33 mouse cellular contexts compared by ENCODE assay signal in the genomic region with DNA sequence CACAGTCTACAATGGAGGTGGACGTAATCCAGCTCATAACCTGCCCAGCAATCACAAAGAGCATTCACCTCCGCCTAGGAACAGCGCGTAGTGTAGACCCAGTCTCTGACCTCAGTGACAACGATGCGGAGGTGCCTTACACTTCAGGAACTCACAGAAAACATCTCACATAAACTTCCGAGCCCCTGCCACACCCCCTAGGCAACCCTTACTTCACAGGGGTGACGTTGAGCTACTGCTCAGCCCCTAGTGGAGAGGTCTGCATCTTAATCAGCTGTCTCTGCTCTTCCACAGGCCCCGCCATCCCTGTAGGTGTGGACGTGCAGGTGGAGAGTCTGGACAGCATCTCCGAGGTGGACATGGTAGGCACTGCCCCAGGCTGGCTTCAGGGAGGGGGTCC. TPM values are rescaled to one million over a fixed set of nuclear protein-coding genes. Genes with fewer than 3 reads are reported as not detected.
DNase-seq lines count a peak whose midpoint lies in the region; ATAC-seq and TF ChIP-seq lines count a peak whose summit lies in the region.
"Had no signal": no experiment of that assay in that cellular context is flagged by ENCODE, and none has a peak within 500 bp of the region (broad histone marks: within the 10 kb centered on the region; RNA-seq: fewer than 3 reads in every experiment).

No protein-coding gene starts in this region.

- no peaks in the 10 kb centered on the region; the same call in 1 of the 2 replicates for H3K9me3 ChIP-seq in kidney, embryonic 16.5 days (ENCODE audit: low read length)
- H3K9me3 ChIP-seq in E14TG2a.4 (ENCODE audit: low read length): peaks cover 8% of the 10 kb centered on the region
- no peaks in the 10 kb centered on the region for H3K9me3 ChIP-seq in liver, embryonic 11.5 days (ENCODE audit: control insufficient read depth, low read length)
- H3K9me3 ChIP-seq: forebrain, embryonic 15.5 days; heart, embryonic 12.5 days; hindbrain, embryonic 13.5 days; limb, embryonic 13.5 days; liver, embryonic 12.5 days; midbrain, embryonic 12.5 days; neural tube, embryonic 13.5 days; stomach, embryonic 15.5 days had no signal

- H3K36me3 ChIP-seq in kidney, embryonic 16.5 days (ENCODE audit: insufficient read depth, low read length): no peaks in the 10 kb centered on the region
- no peaks in the 10 kb centered on the region for H3K36me3 ChIP-seq in E14TG2a.4 (ENCODE audit: insufficient read depth, low read length)
- H3K36me3 ChIP-seq in liver, embryonic 11.5 days (ENCODE audit: control insufficient read depth, insufficient read depth, low read length): no peaks in the 10 kb centered on the region
- H3K36me3 ChIP-seq: forebrain, embryonic 15.5 days; heart, embryonic 12.5 days; hindbrain, embryonic 13.5 days; limb, embryonic 13.5 days; liver, embryonic 12.5 days; midbrain, embryonic 12.5 days; neural tube, embryonic 13.5 days; stomach, embryonic 15.5 days had no signal

- H3K27ac ChIP-seq in kidney, embryonic 16.5 days (ENCODE audit: low read length): no peak overlapping the region
- H3K27ac ChIP-seq in liver, embryonic 11.5 days (ENCODE audit: low read depth, low read length): no peak overlapping the region
- H3K27ac ChIP-seq: forebrain, embryonic 15.5 days; gastrocnemius, adult 2 months; heart, adult 2 months; hindbrain, embryonic 13.5 days; layer of hippocampus, adult 2 months; limb, embryonic 13.5 days; liver, embryonic 12.5 days; midbrain, embryonic 12.5 days; neural tube, embryonic 13.5 days; stomach, embryonic 15.5 days had no signal

- 0 out of 2 replicates have a peak, but pooled peaks cover 5% of the 10 kb centered on the region for H3K4me1 ChIP-seq in kidney, embryonic 16.5 days (ENCODE audit: insufficient read depth, low read length)
- peaks cover 18% of the 10 kb centered on the region for H3K4me1 ChIP-seq in E14TG2a.4 (replicated peaks; ENCODE audit: low read depth, low read length)
- peaks cover 6% of the 10 kb centered on the region for H3K4me1 ChIP-seq in liver, embryonic 11.5 days (replicated peaks; ENCODE audit: control insufficient read depth, insufficient read depth, low read length)
- H3K4me1 ChIP-seq: forebrain, embryonic 15.5 days; hindbrain, embryonic 13.5 days; neural tube, embryonic 13.5 days; stomach, embryonic 15.5 days had no signal

- no peak overlapping the region for H3K4me3 ChIP-seq in kidney, embryonic 16.5 days (ENCODE audit: low read length)
- peak overlapping the region; percentile 29; the same call in 1 of the 2 replicates for H3K4me3 ChIP-seq in E14TG2a.4 (replicated peaks; ENCODE audit: low read length)
- H3K4me3 ChIP-seq in liver, embryonic 11.5 days (ENCODE audit: low read depth, low read length): no peak overlapping the region
- H3K4me3 ChIP-seq: forebrain, embryonic 15.5 days; gastrocnemius, adult 2 months; heart, adult 2 months; heart, embryonic 12.5 days; hindbrain, embryonic 13.5 days; layer of hippocampus, adult 2 months; limb, embryonic 13.5 days; liver, embryonic 12.5 days; megakaryocyte, embryonic 14.5 days; midbrain, embryonic 12.5 days; myocyte; neural tube, embryonic 13.5 days; stomach, embryonic 15.5 days had no signal

- no peak overlapping the region for H3K4me2 ChIP-seq in kidney, embryonic 16.5 days (replicated peaks; ENCODE audit: low read depth, low read length)
- H3K4me2 ChIP-seq in liver, embryonic 11.5 days: no peak overlapping the region
- H3K4me2 ChIP-seq: forebrain, embryonic 15.5 days; heart, embryonic 12.5 days; hindbrain, embryonic 13.5 days; limb, embryonic 13.5 days; liver, embryonic 12.5 days; midbrain, embryonic 12.5 days; neural tube, embryonic 13.5 days; stomach, embryonic 15.5 days had no signal

- WGBS in kidney, embryonic 16.5 days: 70% methylated on average over 11 of the region's 11 CpGs
- 75% methylated on average over 11 of the region's 11 CpGs for WGBS in liver, embryonic 11.5 days

- no peaks in the 10 kb centered on the region for H3K27me3 ChIP-seq in kidney, embryonic 16.5 days (ENCODE audit: insufficient read depth, low read length)
- peaks cover 19% of the 10 kb centered on the region for H3K27me3 ChIP-seq in E14TG2a.4 (ENCODE audit: insufficient read depth, low read length)
- H3K27me3 ChIP-seq in liver, embryonic 11.5 days (replicated peaks; ENCODE audit: control insufficient read depth, insufficient read depth, low read length): no peaks in the 10 kb centered on the region
- H3K27me3 ChIP-seq: forebrain, embryonic 15.5 days; heart, embryonic 12.5 days; hindbrain, embryonic 13.5 days; limb, embryonic 13.5 days; liver, embryonic 12.5 days; neural tube, embryonic 13.5 days; stomach, embryonic 15.5 days had no signal

- no peak for TF ChIP-seq CTCF in E14TG2a.4 (conservative IDR thresholded peaks at IDR 0.05; ENCODE audit: low read length)

- ATAC-seq in kidney, embryonic 16.5 days (ENCODE audit: low FRiP score, low TSS enrichment): peak; percentile 25
- ATAC-seq in inflammation-experienced regulatory T-cells, adult 6 months: peak; percentile 33
- ATAC-seq in liver, embryonic 11.5 days (replicated peaks; ENCODE audit: low FRiP score): no peak
- ATAC-seq: forebrain, embryonic 15.5 days; liver, embryonic 12.5 days; lung, postnatal 0 days had no signal

- no peak for DNase-seq in kidney, adult 18-20 months
- DNase-seq in thymus, postnatal 36 days: peak; percentile 9 to 28
- DNase-seq in thymus, postnatal 25 days: no peak
- DNase-seq in urinary bladder, adult 18-20 months (ENCODE audit: low spot score in 2 of 2): no peak
- DNase-seq in liver, embryonic 11.5 days (ENCODE audit: low spot score): no peak
- DNase-seq: adrenal gland, adult 2 months; adrenal gland, postnatal 36 days; cerebellum, postnatal 25 days; gastrocnemius, adult 2 months; gastrocnemius, postnatal 36 days; heart, adult 2 months; heart, postnatal 4 days; kidney, adult 9 months; kidney, postnatal 36 days; lung, adult 18-20 months; lung, postnatal 4 days had no signal

- H3K9ac ChIP-seq in kidney, embryonic 16.5 days (replicated peaks; ENCODE audit: low read length): no peak overlapping the region
- no peak overlapping the region for H3K9ac ChIP-seq in liver, embryonic 11.5 days (ENCODE audit: low read depth, low read length)
- H3K9ac ChIP-seq: forebrain, embryonic 15.5 days; heart, embryonic 12.5 days; hindbrain, embryonic 13.5 days; limb, embryonic 13.5 days; liver, embryonic 12.5 days; midbrain, embryonic 12.5 days; neural tube, embryonic 13.5 days; stomach, embryonic 15.5 days had no signal

RNA-seq across cellular contexts. Expression of a gene that starts 14.4 kb away (rescaled TPM):
- polyA plus RNA-seq in kidney, embryonic 16.5 days (2015; fragmentation: Nextera tagmentation; extraction: Ambion mirVana): 0.17 and 0.29 TPM in 2 replicates
- 10 to 100 TPM in 2 of 3 experiments, under 1 TPM in 1; 0.35 to 12.9 (median 12.9) TPM for polyA plus RNA-seq in inflammation-experienced regulatory T-cells, adult 6 months (2017; shearing (Covaris generic))
- not detected in 2 replicates for polyA plus RNA-seq in liver, embryonic 11.5 days (2014; fragmentation: Nextera tagmentation; extraction: Ambion mirVana)
- polyA plus RNA-seq: embryonic facial prominence, embryonic 11.5 days; heart, postnatal 0 days; liver, embryonic 12.5 days had no signal

RNA-seq across cellular contexts. Expression of a gene that starts 45.9 kb away (rescaled TPM):
- 42.5 and 43.8 TPM in 2 replicates for polyA plus RNA-seq in kidney, embryonic 16.5 days (2015; fragmentation: Nextera tagmentation; extraction: Ambion mirVana)
- polyA plus RNA-seq in inflammation-experienced regulatory T-cells, adult 6 months (2017; shearing (Covaris generic)): 10 to 100 TPM; 33.3 to 58.4 (median 41.7) TPM
- 43.6 and 44.3 TPM in 2 replicates for polyA plus RNA-seq in liver, embryonic 11.5 days (2014; fragmentation: Nextera tagmentation; extraction: Ambion mirVana)

RNA-seq across cellular contexts. Expression of a gene that starts 55.2 kb away (rescaled TPM):
- polyA plus RNA-seq in kidney, embryonic 16.5 days (2015; fragmentation: Nextera tagmentation; extraction: Ambion mirVana): not detected in 2 replicates
- polyA plus RNA-seq in inflammation-experienced regulatory T-cells, adult 6 months (2017; shearing (Covaris generic)): not detected
- polyA plus RNA-seq in liver, embryonic 11.5 days (2014; fragmentation: Nextera tagmentation; extraction: Ambion mirVana): not detected in 2 replicates
- polyA plus RNA-seq: adrenal gland, adult 2 months; embryonic facial prominence, embryonic 11.5 days; heart, postnatal 0 days; limb, embryonic 13.5 days; lung, postnatal 0 days; midbrain, embryonic 12.5 days; myocyte; stomach, embryonic 15.5 days had no signal

Comparison
In these comparisons a context has a peak if more than half of its experiments do, and no peak if none do; other contexts are left out.
1. DNase-seq: peak in thymus, postnatal 36 days (2 of 2); none in kidney, adult 18-20 months (single experiment), thymus, postnatal 25 days (single experiment), urinary bladder, adult 18-20 months (0 of 2) and liver, embryonic 11.5 days (single experiment).